Mouse (Mus musculus): ENCODE measurements around the gene Tsc22d3.
"Not testable (repeated sequence)": the region's sequence is repeated elsewhere in the genome, so short reads cannot be mapped to it uniquely, and the experiment has no call there.

Tsc22d3 gene

DNA sequence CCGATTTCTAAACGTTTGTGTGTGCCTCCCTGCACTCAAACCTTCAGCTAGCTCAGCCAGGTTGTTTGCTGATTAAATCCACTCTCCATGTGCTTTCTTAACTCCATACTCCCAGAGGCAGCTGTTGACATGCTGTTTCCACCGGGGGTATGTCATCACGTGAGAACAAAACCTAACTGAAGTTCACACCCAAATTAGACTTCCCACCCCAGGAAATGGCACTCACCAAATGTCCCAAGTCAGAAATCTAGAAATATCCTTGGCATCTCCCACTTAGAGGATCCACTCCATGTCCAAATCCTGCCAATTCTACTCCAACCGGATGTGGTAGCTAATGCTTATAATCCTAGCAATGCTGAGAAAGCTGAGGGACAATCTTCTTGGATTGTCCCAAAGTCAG lies 100.2 kb downstream of the Tsc22d3 start:
- no peak for DNase-seq (ENCODE audit: extremely low spot score)

- DNase-seq (ENCODE audit: extremely low spot score), result not testable (repeated sequence)
These were observed 102.0 kb downstream of the Tsc22d3 start for GRCm38 (mm10) chrX:140498431-140498830.

GRCm38 (mm10) chrX:140494170-140494569 lies 106.3 kb downstream of the Tsc22d3 start:
- DNase-seq (ENCODE audit: extremely low spot score), result no peak

DNA sequence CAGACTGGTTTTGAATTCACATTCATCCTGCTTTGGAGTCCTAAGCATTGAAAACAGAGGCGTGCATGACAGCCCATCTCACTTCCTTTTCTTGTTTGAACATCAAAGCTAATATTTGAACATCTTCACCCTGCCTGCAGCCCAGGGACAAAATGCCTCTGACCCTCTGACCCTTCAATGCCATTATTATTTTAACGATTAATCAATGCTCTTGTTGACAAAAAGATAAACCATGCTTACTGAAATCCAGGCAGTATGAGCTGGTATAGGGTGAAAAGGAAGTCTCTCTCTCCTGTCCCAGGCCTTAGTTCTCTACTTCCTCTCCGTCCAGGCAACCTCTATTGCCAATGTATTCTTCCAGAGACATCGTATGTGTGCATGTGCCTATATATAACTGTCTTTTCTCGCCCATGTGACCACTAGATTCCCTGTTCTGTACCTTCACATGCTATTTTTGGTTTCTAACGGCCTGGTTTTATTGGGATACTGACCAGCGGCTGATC lies 106.9 kb downstream of the Tsc22d3 start:
- no peak for DNase-seq (ENCODE audit: extremely low spot score)

- DNase-seq (ENCODE audit: extremely low spot score), result no peak
These were observed 108.4 kb downstream of the Tsc22d3 start for GRCm38 (mm10) chrX:140491884-140492571.

DNA sequence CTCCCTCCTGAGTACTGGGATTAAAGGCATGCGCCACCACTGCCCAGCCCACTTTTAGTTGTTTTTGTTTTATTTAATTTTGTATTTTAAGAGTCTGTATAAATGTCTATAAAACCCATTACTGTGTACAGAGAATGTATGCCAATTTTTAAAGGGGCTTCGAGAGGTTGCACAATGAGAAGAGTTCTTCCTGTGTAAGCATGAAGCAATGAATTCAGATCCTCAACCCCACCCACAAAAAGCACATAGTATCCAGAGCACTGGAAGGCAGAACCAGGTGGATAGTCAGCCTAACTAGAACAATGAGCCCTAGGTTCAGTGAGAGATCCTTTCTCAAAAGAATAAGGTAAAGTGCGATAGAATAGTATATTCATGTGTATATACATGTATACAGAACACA lies 110.3 kb downstream of the Tsc22d3 start:
- no peak for DNase-seq (ENCODE audit: extremely low spot score)

Data from embryo, embryonic 9.5 days (tissue).